ENCODE assay signal across 26 mouse cellular contexts in the genomic region with DNA sequence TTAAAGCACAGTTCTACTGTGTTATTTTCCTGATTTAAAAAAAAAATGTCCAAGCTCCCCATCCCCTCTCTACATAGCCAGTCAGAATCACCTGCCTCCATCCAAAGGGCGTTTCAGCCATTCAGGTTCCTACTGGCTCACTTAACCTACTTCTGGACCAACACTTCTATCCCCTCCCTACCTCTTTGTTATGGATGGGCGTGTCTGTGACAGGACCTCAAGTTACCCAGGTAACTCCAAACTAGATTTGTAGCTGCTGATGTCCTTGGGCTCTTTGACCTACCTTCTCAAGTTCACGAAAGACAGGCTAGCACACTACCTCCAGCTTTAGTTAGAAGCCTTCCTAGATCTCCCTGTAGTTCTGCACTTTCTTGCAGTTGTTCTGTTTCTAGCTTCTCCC. TPM values are rescaled to one million over a fixed set of nuclear protein-coding genes. Genes with fewer than 3 reads are reported as not detected.
DNase-seq lines count a peak whose midpoint lies in the region; TF ChIP-seq lines count a peak whose summit lies in the region.
"Had no signal": no experiment of that assay in that cellular context is flagged by ENCODE, and none has a peak within 500 bp of the region (broad histone marks: within the 10 kb centered on the region; RNA-seq: fewer than 3 reads in every experiment).

No protein-coding gene starts in this region.

- H3K27me3 ChIP-seq in E14TG2a.4 (ENCODE audit: insufficient read depth, low read length) (no peaks in the 10 kb centered on the region), ES-Bruce4 (ENCODE audit: control insufficient read depth, insufficient read depth, low read length, poor library complexity, severe bottlenecking) (no peaks in the 10 kb centered on the region)
- no peaks in the 10 kb centered on the region for H3K27me3 ChIP-seq in hindbrain, embryonic 10.5 days (ENCODE audit: insufficient read depth, poor library complexity, severe bottlenecking)
- H3K27me3 ChIP-seq: embryonic facial prominence, embryonic 13.5 days; embryonic facial prominence, embryonic 15.5 days; forebrain, embryonic 12.5 days had no signal

- H3K4me1 ChIP-seq in E14TG2a.4 (replicated peaks; ENCODE audit: low read depth, low read length) (peaks cover 40% of the 10 kb centered on the region), ES-Bruce4 (ENCODE audit: control insufficient read depth, insufficient read depth, low read length) (peaks cover 6% of the 10 kb centered on the region), ES-E14 (ENCODE audit: control insufficient read depth in 2 of 2, insufficient read depth in 2 of 2, low read length in 2 of 2, poor library complexity in 1 of 2) (0 out of 4 replicates have a peak, but pooled peaks cover 0 to 3% of the 10 kb centered on the region in 2 experiments)
- H3K4me1 ChIP-seq in hindbrain, embryonic 10.5 days (replicated peaks), result peaks cover 4% of the 10 kb centered on the region
- H3K4me1 ChIP-seq: embryonic facial prominence, embryonic 13.5 days; embryonic facial prominence, embryonic 15.5 days; forebrain, embryonic 10.5 days; forebrain, embryonic 12.5 days had no signal

- TF ChIP-seq CTCF in E14TG2a.4 (conservative IDR thresholded peaks at IDR 0.05; ENCODE audit: low read length) (no peak), ES-Bruce4 (IDR thresholded peaks at IDR 0.05; ENCODE audit: low read depth, low read length) (no peak)

- DNase-seq in ES-E14 (ENCODE audit: low read depth, low spot score), result peak; percentile 65
- DNase-seq in ZHBTc4 (ENCODE audit: low read depth, low spot score), result peak; percentile 88
- DNase-seq in hindbrain, embryonic 10.5 days (ENCODE audit: low spot score), result no peak
- no peak for DNase-seq in spleen, adult 12 weeks (ENCODE audit: low spot score)
- no peak for DNase-seq in adrenal gland, postnatal 14 days
- DNase-seq: adrenal gland, adult 2 months; adrenal gland, postnatal 10 days; cerebellum, adult 11 months; cerebellum, adult 18-20 months; cerebellum, adult 8-10 months; cerebellum, adult 9-11 months; cerebellum, postnatal 14 days; cerebellum, postnatal 36 days; embryo, embryonic 11 days had no signal

- H3K27ac ChIP-seq in ES-Bruce4 (ENCODE audit: insufficient read depth, low read length) (peak overlapping the region; percentile 87), ES-E14 (ENCODE audit: insufficient read depth, low read depth, low read length, poor library complexity, severe bottlenecking) (no peak overlapping the region; the same call in 1 of the 2 replicates)
- no peak overlapping the region for H3K27ac ChIP-seq in hindbrain, embryonic 10.5 days
- H3K27ac ChIP-seq: embryonic facial prominence, embryonic 13.5 days; embryonic facial prominence, embryonic 15.5 days; forebrain, embryonic 10.5 days; forebrain, embryonic 12.5 days had no signal

- H3K4me3 ChIP-seq in E14TG2a.4 (replicated peaks; ENCODE audit: low read length) (0 out of 2 replicates have a peak overlapping the region, but pooled peaks have one; percentile 17), ES-Bruce4 (ENCODE audit: low read depth, low read length) (no peak overlapping the region), ES-E14 (ENCODE audit: insufficient read depth in 1 of 2, low read depth in 1 of 2, low read length in 2 of 2, poor library complexity in 1 of 2, severe bottlenecking in 1 of 2) (no peak overlapping the region)
- H3K4me3 ChIP-seq in hindbrain, embryonic 10.5 days, result no peak overlapping the region
- H3K4me3 ChIP-seq: embryonic facial prominence, embryonic 13.5 days; embryonic facial prominence, embryonic 15.5 days; erythroblast, embryonic 14.5 days; forebrain, embryonic 10.5 days; forebrain, embryonic 12.5 days had no signal

- in situ Hi-C loops in ES-E14 (cut with MboI; ENCODE audit: low sequenced_read_pairs in 2 of 2, unreplicated experiment in 2 of 2), result no loop called here

- no peaks in the 10 kb centered on the region for H3K36me3 ChIP-seq in E14TG2a.4 (ENCODE audit: insufficient read depth, low read length)
- no peaks in the 10 kb centered on the region for H3K36me3 ChIP-seq in ES-Bruce4 (ENCODE audit: control insufficient read depth, insufficient read depth, low read length, poor library complexity, severe bottlenecking)
- H3K36me3 ChIP-seq in ES-E14 (ENCODE audit: control insufficient read depth, insufficient read depth, low read length, poor library complexity, severe bottlenecking), result no peaks in the 10 kb centered on the region
- H3K36me3 ChIP-seq in hindbrain, embryonic 10.5 days, result no peaks in the 10 kb centered on the region
- H3K36me3 ChIP-seq: embryonic facial prominence, embryonic 13.5 days; embryonic facial prominence, embryonic 15.5 days; forebrain, embryonic 10.5 days; forebrain, embryonic 12.5 days had no signal

- H3K9me3 ChIP-seq in E14TG2a.4 (ENCODE audit: low read length) (no peaks in the 10 kb centered on the region), ES-Bruce4 (replicated peaks; ENCODE audit: control insufficient read depth, insufficient read depth, low read length, poor library complexity, severe bottlenecking) (no peaks in the 10 kb centered on the region), ES-E14 (ENCODE audit: control insufficient read depth, insufficient read depth, low read depth, low read length) (no peaks in the 10 kb centered on the region)
- H3K9me3 ChIP-seq in hindbrain, embryonic 10.5 days, result no peaks in the 10 kb centered on the region
- H3K9me3 ChIP-seq: embryonic facial prominence, embryonic 13.5 days; embryonic facial prominence, embryonic 15.5 days; forebrain, embryonic 10.5 days; forebrain, embryonic 12.5 days had no signal

- 83% methylated on average over 3 of the region's 3 CpGs for WGBS in hindbrain, embryonic 10.5 days

- peak; percentile 29; the same call in 1 of the 2 replicates for TF ChIP-seq EP300 in ES-Bruce4 (IDR thresholded peaks at IDR 0.05; ENCODE audit: insufficient read depth, low read depth, low read length)

- H3K9ac ChIP-seq in ES-Bruce4 (ENCODE audit: low read depth, poor library complexity, severe bottlenecking) (no peak overlapping the region), ES-E14 (ENCODE audit: insufficient read depth, low read depth, low read length, poor library complexity, severe bottlenecking) (no peak overlapping the region)
- H3K9ac ChIP-seq: embryonic facial prominence, embryonic 13.5 days; embryonic facial prominence, embryonic 15.5 days; forebrain, embryonic 12.5 days had no signal

- TF ChIP-seq POLR2A in ES-Bruce4 (IDR thresholded peaks at IDR 0.05; ENCODE audit: insufficient read depth, low read length), result no peak

TF ChIP-seq in ES-E14, 5 proteins besides CTCF, POLR2A, EP300 and RAD21:
- TF ChIP-seq MAFK (IDR thresholded peaks at IDR 0.05; ENCODE audit: insufficient read depth, low read depth, low read length), result no peak
- TF ChIP-seq ZNF384 (IDR thresholded peaks at IDR 0.05; ENCODE audit: low read depth, low read length), result 0 out of 2 replicates have a peak, but pooled peaks have one; percentile 32
- TF ChIP-seq ZC3H11A (IDR thresholded peaks at IDR 0.05; ENCODE audit: borderline replicate concordance, low read depth, low read length), result no peak

RNA-seq across cellular contexts. Expression of a gene that starts 12.2 kb away (rescaled TPM):
- polyA plus RNA-seq in ES-Bruce4 (2011; ENCODE audit: insufficient read depth, insufficient read length, low read depth, missing spikeins), result 0.85 TPM in 1 of 2 replicates, not detected in the other
- total RNA-seq in ES-E14 (2012; rRNA removed), result 0.26 and 0.49 TPM in 2 replicates
- 0.08 TPM in 1 of 2 replicates, not detected in the other for polyA plus RNA-seq in hindbrain, embryonic 10.5 days (2016; fragmentation: Nextera tagmentation; extraction: Ambion mirVana)
- total RNA-seq in adrenal gland, postnatal 14 days (2021), result 0.56 TPM in 1 of 2 replicates, not detected in the other
- total RNA-seq: adrenal gland, adult 2 months; common myeloid progenitor, adult 5-6 weeks had no signal
- polyA plus RNA-seq: adrenal gland, adult 2 months; embryonic facial prominence, embryonic 11.5 days; erythroblast, embryonic 14.5 days; forebrain, embryonic 10.5 days; forebrain, embryonic 12.5 days; forebrain, embryonic 14.5 days; forebrain, embryonic 16.5 days; frontal cortex, adult 2 months had no signal

RNA-seq across cellular contexts. Expression of a gene that starts 16.4 kb away (rescaled TPM):
- polyA plus RNA-seq in ES-Bruce4 (2011; ENCODE audit: insufficient read depth, insufficient read length, low read depth, missing spikeins), result 22.4 and 22.9 TPM in 2 replicates
- 29.9 and 39.2 TPM in 2 replicates for total RNA-seq in ES-E14 (2012; rRNA removed)
- polyA plus RNA-seq in hindbrain, embryonic 10.5 days (2016; fragmentation: Nextera tagmentation; extraction: Ambion mirVana), result 1.7 and 2.3 TPM in 2 replicates
- 2.0 and 3.0 TPM in 2 replicates for total RNA-seq in adrenal gland, postnatal 14 days (2021)

RNA-seq across cellular contexts. Expression of a gene that starts 27.9 kb away (rescaled TPM):
- 138 and 145 TPM in 2 replicates for polyA plus RNA-seq in ES-Bruce4 (2011; ENCODE audit: insufficient read depth, insufficient read length, low read depth, missing spikeins)
- 88.8 and 113 TPM in 2 replicates for total RNA-seq in ES-E14 (2012; rRNA removed)
- 143 and 159 TPM in 2 replicates for polyA plus RNA-seq in hindbrain, embryonic 10.5 days (2016; fragmentation: Nextera tagmentation; extraction: Ambion mirVana)
- total RNA-seq in adrenal gland, postnatal 14 days (2021), result 57.4 and 65.0 TPM in 2 replicates

Comparison
In these comparisons a context has a peak if more than half of its experiments do, and no peak if none do; other contexts are left out.
1. DNase-seq: peak in ES-E14 (single experiment) and ZHBTc4 (single experiment); none in hindbrain, embryonic 10.5 days (single experiment), spleen, adult 12 weeks (single experiment) and adrenal gland, postnatal 14 days (single experiment).